Mouse (Mus musculus) mouse trophoblast stem cell (cell line): ENCODE measurements around the gene Galnt2.

Experiments
- in situ Hi-C, 2 experiments: fragments of 300-500 bp; cut with MseI, MboI; formaldehyde crosslinking; loops; 2 replicates in 1 of 2; 3 replicates in 1 of 2; pipeline ENCODE4 v1.15.1; 2025

The Galnt2 gene

DNA sequence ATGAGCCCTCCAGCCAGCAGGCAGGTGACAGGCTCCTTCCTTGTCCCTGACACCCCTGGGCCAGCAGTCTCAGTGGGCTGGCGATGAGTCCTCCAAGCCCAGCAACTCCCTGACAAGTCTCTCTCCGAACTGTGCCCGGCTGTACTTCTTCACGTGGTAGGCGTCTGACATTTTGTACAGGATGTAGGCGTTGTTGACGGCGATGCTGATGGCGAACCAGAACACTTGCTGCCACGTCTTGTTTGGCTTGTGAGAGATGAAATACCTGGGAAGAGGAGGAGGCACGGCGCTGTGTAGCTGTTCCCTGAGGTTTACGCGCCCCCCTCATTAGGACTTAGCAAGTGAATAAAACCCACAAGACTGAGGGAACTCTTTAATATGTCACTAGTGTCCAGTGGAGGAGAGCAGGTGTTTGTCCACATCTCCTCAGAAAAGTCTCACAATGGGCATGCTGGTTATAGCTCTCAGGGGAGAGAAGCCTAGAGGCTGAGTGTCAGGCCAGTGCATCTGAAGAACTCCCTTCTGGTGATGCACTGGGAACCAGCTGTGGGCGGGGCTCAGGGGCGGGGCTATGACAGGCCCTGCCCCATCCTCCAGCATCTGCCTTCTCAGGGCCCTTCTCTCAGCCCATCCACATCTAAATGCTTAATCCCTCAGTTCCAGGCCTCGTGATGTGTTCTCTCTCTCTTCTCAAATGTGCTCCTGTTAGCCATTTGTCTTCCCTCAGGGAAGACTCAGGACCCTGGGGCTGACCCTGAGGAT, 139.4 kb downstream of the Galnt2 start:
- in situ Hi-C loops: no loop called here

GRCm38 (mm10) chr8:124371410-124372123, 140.4 kb downstream of the Galnt2 start:
- in situ Hi-C loops: no loop called here

DNA sequence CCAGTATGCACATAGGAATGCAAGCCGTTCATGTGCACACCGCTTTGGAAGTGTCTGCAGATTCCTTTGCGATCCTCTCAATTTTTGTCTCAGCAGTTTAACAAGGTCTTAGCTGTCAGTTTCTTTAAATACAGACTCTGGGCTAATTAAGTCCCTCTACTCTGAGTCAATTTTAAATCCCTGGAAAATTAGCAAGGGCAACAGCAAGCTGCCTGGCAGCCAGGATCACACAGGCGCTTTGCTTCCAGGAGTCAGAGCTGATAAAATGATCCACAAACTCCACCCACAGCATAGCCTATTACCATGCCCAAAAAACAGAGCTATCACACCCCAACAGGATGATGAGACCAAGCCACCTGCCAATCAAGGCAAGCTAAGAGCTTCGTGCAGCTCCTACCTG, 142.6 kb downstream of the Galnt2 start:
- in situ Hi-C loops: no loop called here

- in situ Hi-C loops: no loop called here
Observed at GRCm38 (mm10) chr8:124375168-124375567, 144.0 kb downstream of the Galnt2 start.

- in situ Hi-C loops: no loop called here
Observed at GRCm38 (mm10) chr8:124375727-124376126, 144.5 kb downstream of the Galnt2 start.

- in situ Hi-C loops: no loop called here
Observed at GRCm38 (mm10) chr8:124376406-124376805, 145.2 kb downstream of the Galnt2 start.

DNA sequence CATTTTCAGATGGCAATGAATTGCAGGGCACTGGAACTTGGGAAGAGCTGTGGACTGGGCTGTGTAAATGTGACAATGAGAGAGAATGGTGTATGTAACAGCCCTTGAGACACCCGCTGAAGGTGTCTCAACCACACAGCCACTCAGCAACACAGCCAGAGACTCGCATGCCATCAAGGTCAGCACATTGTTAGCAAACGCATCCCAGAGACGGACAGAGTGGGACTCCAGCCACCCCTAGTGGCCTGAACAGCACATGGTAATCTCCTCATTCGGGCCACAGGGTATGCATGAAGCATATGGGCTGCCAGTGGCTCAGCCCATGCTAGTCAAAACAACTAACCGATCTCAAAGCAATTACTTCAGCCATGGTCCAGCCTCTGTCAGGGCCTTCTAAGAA, 148.1 kb downstream of the Galnt2 start:
- in situ Hi-C loops: no loop called here

- in situ Hi-C loops: no loop called here
Observed at GRCm38 (mm10) chr8:124382235-124382634, 151.0 kb downstream of the Galnt2 start.

DNA sequence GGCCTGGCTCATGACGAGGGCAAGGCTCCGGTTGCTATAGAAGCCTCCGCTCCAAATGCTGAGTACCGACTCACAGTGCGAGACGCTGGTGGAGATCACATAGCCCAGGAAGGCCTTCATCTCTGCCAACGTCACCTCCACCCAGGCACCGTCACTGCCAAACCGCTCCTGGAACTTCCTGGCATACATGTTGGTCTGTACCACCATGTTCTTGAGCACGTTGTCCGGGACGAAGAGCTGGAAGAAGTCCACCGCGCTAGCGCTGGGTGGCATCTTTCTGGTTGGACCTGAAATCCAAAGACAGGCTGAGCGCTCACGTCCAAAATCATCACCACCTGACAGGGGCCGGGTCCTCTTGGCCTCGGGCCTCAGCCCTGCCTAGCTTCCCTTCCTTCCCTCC, 153.1 kb downstream of the Galnt2 start:
- in situ Hi-C loops: no loop called here

- in situ Hi-C loops: no loop called here
Observed at GRCm38 (mm10) chr8:124386225-124386899, 155.2 kb downstream of the Galnt2 start.

GRCm38 (mm10) chr8:124389495-124389894, 158.3 kb downstream of the Galnt2 start:
- in situ Hi-C loops: no loop called here

- in situ Hi-C loops: no loop called here
Observed at GRCm38 (mm10) chr8:124391191-124391590, 160.0 kb downstream of the Galnt2 start.

DNA sequence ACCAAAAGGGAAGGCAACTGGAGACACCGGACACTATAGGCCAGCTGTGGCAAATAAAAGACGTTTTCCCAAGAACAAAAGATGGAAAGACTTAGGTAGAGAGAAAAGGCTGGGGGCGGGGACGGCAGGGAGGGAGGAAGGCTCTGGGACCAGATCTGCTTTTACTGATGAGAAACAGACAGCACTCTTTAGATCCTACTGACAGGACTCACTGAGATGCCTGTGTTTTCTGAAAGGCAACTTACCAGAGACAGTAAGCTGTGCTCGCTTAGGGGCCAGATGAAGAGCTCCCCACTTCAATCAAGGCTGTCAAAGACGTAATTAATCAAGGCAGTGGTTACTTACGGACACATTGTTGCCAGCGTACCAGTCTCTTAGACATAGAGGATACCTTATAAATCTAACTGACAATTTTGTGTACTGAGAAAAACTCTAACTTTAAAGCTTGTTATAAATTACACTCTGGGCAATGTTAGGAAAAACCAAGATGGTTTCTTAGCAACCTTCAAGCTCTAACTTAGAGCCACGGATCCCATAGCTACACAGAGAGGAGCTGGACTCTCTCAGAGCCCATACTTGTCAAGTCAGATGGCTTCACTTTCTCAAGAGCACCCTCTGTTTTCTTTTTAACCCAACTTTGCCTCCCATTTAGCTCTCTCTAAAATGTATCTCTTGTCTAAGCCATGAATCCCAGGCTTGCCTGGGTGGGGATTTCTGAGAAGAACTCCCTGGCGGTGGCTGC, 161.3 kb downstream of the Galnt2 start:
- in situ Hi-C loops: no loop called here

DNA sequence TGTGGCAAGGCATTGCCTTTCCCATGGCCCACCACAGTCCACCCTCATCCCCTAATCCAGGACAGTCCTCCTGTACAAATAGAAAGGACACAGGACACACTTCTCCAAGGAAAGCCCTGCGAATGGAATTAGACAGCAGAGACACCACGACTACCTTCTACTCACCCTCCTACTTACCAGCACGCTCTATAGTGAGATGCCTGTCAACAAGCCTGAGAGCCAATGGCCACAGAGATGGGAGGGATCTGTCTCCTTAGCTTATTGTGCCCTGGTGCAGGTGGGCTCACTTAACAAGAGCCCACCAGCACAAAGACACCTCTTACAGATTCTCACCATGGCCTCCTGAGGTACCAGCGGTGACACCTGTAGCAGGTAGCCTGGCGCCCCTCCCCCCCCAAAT, 161.8 kb downstream of the Galnt2 start:
- in situ Hi-C loops: no loop called here

- in situ Hi-C loops: no loop called here
Observed at GRCm38 (mm10) chr8:124393927-124394326, 162.7 kb downstream of the Galnt2 start.

- in situ Hi-C loops: no loop called here
Observed at GRCm38 (mm10) chr8:124394951-124395350, 163.8 kb downstream of the Galnt2 start.
